Mouse (Mus musculus): ENCODE data around the gene Noto. TPM values are rescaled to one million over a fixed set of nuclear protein-coding genes. Genes with fewer than 3 reads are reported as not detected.

Gene Noto
- total RNA-seq (2021): not detected

GRCm38 (mm10) chr6:85423836-85424379, at the start of gene Noto:
Gene Noto (plus strand): TSS chr6:85423886.
- DNase-seq (ENCODE audit: low spot score): no peak
- intact Hi-C loops (cut with DNase I): no loop called here

GRCm38 (mm10) chr6:85373951-85374733, 49.5 kb upstream of the Noto start, which contains the start of gene Rab11fip5:
Gene Rab11fip5 (minus strand): TSS chr6:85374634.
- no peak for DNase-seq (ENCODE audit: low spot score)
- intact Hi-C loops (cut with DNase I): no loop called here

- intact Hi-C loops (cut with DNase I): no loop called here
- DNase-seq (ENCODE audit: low spot score): peak; percentile 90
Observed at GRCm38 (mm10) chr6:85374734-85375114, 49.0 kb upstream of the Noto start.

GRCm38 (mm10) chr6:85377066-85377734, 46.5 kb upstream of the Noto start:
- intact Hi-C loops (cut with DNase I): no loop called here
- no peak for DNase-seq (ENCODE audit: low spot score)

GRCm38 (mm10) chr6:85377876-85378275, 45.8 kb upstream of the Noto start:
- DNase-seq (ENCODE audit: low spot score): no peak
- intact Hi-C loops (cut with DNase I): no loop called here

- intact Hi-C loops (cut with DNase I): no loop called here
Observed at GRCm38 (mm10) chr6:85378629-85379028, 45.1 kb upstream of the Noto start.

GRCm38 (mm10) chr6:85380201-85380900, 43.3 kb upstream of the Noto start:
- intact Hi-C loops (cut with DNase I): loop anchor here (1.0 kb wide), 1 partner anchor 34 kb away; no protein-coding TSS in a partner anchor
- DNase-seq (ENCODE audit: low spot score): peak; percentile 66

More at GRCm38 (mm10) chr6:85378629-85379028, 45.1 kb upstream of the Noto start:
- DNase-seq (ENCODE audit: low spot score): no peak

GRCm38 (mm10) chr6:85380901-85381647, 42.6 kb upstream of the Noto start:
- intact Hi-C loops (cut with DNase I): loop anchor here (1.0 kb wide), 1 partner anchor 35 kb away; no protein-coding TSS in a partner anchor
- DNase-seq (ENCODE audit: low spot score): no peak

- intact Hi-C loops (cut with DNase I): no loop called here
- DNase-seq (ENCODE audit: low spot score): no peak
Observed at GRCm38 (mm10) chr6:85381648-85382020, 42.1 kb upstream of the Noto start.

- DNase-seq (ENCODE audit: low spot score): no peak
- intact Hi-C loops (cut with DNase I): no loop called here
Observed at GRCm38 (mm10) chr6:85382791-85383190, 40.9 kb upstream of the Noto start.

GRCm38 (mm10) chr6:85388608-85389007, 35.1 kb upstream of the Noto start:
- intact Hi-C loops (cut with DNase I): no loop called here
- DNase-seq (ENCODE audit: low spot score): no peak

- intact Hi-C loops (cut with DNase I): loop anchor here (2.0 to 5.0 kb wide), 3 partner anchors 45 to 230 kb away; no protein-coding TSS in a partner anchor
- DNase-seq (ENCODE audit: low spot score): no peak
Observed at GRCm38 (mm10) chr6:85391803-85392202, 31.9 kb upstream of the Noto start.

- DNase-seq (ENCODE audit: low spot score): no peak
- intact Hi-C loops (cut with DNase I): no loop called here
Observed at GRCm38 (mm10) chr6:85395360-85395759, 28.3 kb upstream of the Noto start.

- DNase-seq (ENCODE audit: low spot score): no peak
- intact Hi-C loops (cut with DNase I): no loop called here
Observed at GRCm38 (mm10) chr6:85397165-85397564, 26.5 kb upstream of the Noto start.

GRCm38 (mm10) chr6:85399715-85400114, 24.0 kb upstream of the Noto start:
- DNase-seq (ENCODE audit: low spot score): no peak
- intact Hi-C loops (cut with DNase I): no loop called here

- intact Hi-C loops (cut with DNase I): no loop called here
- peak; percentile 24 for DNase-seq (ENCODE audit: low spot score)
Observed at GRCm38 (mm10) chr6:85402613-85403012, 21.1 kb upstream of the Noto start.

- no peak for DNase-seq (ENCODE audit: low spot score)
- intact Hi-C loops (cut with DNase I): no loop called here
Observed at GRCm38 (mm10) chr6:85403039-85403438, 20.6 kb upstream of the Noto start.

GRCm38 (mm10) chr6:85409003-85409402, 14.7 kb upstream of the Noto start:
- intact Hi-C loops (cut with DNase I): no loop called here
- no peak for DNase-seq (ENCODE audit: low spot score)

GRCm38 (mm10) chr6:85410771-85411273, 12.9 kb upstream of the Noto start:
- intact Hi-C loops (cut with DNase I): loop anchor here (1.0 to 5.0 kb wide), 2 partner anchors 149 to 251 kb away; no protein-coding TSS in a partner anchor
- DNase-seq (ENCODE audit: low spot score): peak; percentile 21
